Mouse (Mus musculus) embryo, embryonic 11 days (tissue): ENCODE data around the gene Fbxl8.

Experiments used
- DNase-seq: peaks from one replicate; pipeline ENCODE4 v3.0.0-alpha.2; 2015

Gene Fbxl8

DNA sequence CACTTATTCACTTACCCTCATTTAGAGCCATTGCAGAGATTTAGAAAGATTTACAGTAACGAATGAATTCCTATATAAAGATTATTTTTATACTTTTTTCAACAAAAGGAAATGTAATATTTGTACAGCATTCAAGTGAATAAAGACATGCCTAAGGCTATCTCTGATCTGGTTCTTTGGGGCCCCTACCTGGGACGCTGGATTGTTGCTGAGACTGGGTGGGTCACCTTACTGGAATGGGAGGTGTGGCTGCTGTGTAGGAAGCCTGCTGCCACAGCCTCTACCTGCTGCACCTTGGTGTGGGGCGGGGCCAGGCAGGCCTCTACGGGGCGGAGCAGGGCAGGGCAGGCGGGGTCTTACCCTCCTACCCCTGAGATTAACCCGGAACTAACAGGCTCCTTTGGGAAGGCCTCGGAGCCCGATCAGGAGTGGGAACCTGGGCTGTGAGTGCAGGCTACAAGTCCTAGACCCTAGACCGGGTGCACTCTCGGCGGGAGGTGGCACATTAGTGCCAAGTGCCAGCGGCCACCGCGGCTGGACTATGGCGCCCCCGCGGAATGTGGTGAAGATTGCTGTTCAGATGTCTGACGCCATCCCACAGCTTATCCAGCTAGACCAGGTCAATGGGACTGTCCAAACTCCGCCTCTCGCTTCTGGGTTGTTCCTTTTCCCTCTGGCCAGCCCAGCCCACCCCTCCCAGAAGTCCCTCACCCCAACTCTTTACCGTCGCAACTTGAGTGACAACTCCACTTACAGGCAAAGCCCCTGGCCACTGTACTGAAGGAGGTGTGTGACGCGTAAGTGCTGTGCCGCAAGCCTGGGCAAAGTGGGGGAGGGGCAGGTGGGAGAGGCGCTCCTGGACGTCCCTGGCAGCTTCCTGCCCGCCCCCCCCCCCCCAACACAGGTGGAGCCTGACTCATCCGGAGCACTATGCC lies 41.0 kb downstream of the Fbxl8 start, which contains the start of gene Elmo3:
Elmo3 (plus strand) TSS at position 391 of the 935 bp plus-strand sequence.
- peak; percentile 71 for DNase-seq

- no peak for DNase-seq
These were observed 41.8 kb downstream of the Fbxl8 start for GRCm38 (mm10) chr8:105306146-105306691.

GRCm38 (mm10) chr8:105307670-105308069 lies 43.2 kb downstream of the Fbxl8 start:
- no peak for DNase-seq

- no peak for DNase-seq
These were observed 44.0 kb downstream of the Fbxl8 start for GRCm38 (mm10) chr8:105308428-105308827.

GRCm38 (mm10) chr8:105309142-105309847 lies 44.8 kb downstream of the Fbxl8 start:
- DNase-seq = no peak

DNA sequence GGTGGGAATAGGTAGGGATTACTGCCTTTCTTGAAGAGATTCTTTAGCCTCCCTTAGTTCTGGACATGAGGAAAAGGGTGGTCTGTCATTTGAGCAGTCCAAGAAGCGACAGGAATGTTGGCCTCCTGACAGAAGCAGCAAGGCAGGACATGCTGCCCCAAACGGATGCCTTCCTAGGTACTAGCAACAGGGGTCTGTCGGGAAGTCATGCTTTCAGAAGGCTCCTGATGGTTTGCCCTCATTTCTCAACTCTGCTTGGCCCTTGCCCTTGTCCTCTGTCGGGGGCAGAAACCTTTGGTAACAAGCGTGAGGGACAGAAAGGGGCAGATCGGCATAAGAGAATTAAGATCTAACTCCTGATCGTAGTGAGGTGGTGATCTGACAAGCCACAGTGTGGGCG lies 45.7 kb downstream of the Fbxl8 start:
- DNase-seq = no peak

DNA sequence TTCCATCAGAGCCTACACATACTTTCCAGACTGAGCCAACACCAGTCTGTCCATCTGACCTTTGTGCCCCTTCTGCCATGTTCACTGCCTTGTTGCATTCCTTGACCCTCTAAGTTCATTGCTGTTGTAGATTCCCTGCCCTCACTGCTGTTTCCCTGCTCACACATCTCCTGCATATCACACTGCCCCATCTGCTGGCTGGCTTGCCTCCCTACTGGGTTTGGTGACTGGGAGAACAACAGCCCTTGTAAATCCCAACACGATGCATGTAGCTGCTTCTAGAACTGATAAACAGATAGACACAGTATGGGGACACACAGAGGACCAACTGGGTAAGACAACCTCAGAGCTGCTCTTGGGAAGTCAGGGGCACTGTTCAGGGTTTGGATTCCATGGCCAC lies 47.3 kb downstream of the Fbxl8 start:
- DNase-seq = no peak

- DNase-seq = no peak
These were observed 48.5 kb downstream of the Fbxl8 start for GRCm38 (mm10) chr8:105312891-105313481.

GRCm38 (mm10) chr8:105313622-105314402 lies 49.4 kb downstream of the Fbxl8 start:
- peak; percentile 28 for DNase-seq

GRCm38 (mm10) chr8:105315073-105315769 lies 50.8 kb downstream of the Fbxl8 start:
- DNase-seq = no peak

DNA sequence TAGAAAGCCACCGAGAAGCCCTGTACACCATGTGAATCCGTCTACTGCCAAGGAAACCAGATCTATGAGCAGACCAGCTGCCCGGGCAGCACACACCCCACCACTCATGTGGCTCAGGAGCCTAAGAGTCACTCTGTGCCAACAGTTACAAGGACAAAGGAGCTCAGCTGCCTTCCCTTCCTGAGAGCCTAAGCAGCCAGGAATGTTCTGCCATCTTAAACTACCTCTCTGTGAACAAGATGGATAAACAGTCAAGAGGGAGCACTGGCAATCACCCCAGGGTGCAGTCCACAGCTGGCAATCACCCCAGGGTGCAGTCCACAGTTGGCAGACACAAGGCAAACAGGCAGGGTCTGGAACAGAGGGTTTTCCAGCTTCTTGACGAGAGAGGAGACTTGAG lies 53.5 kb downstream of the Fbxl8 start:
- no peak for DNase-seq

- DNase-seq = no peak
These were observed 54.3 kb downstream of the Fbxl8 start for GRCm38 (mm10) chr8:105318662-105319190.
